Mouse (Mus musculus): ENCODE measurements around the gene Kcne1. TPM values are rescaled to one million over a fixed set of nuclear protein-coding genes. Genes with fewer than 3 reads are reported as not detected.

Kcne1 gene
- total and polyA plus RNA-seq, 3 experiments: 0.26 to 0.48 TPM; not detected in 1

- no peak for TF ChIP-seq JUN (IDR thresholded peaks at IDR 0.05; ENCODE audit: insufficient read depth, low read depth, low read length)
- TF ChIP-seq NRF1 (IDR thresholded peaks at IDR 0.05; ENCODE audit: low read depth, low read length): peak; percentile 99
- TF ChIP-seq MYC (IDR thresholded peaks at IDR 0.05; ENCODE audit: low read depth, low read length): peak; percentile 39; the same call in 1 of the 2 replicates
- TF ChIP-seq UBTF (IDR thresholded peaks at IDR 0.05; ENCODE audit: low read depth, low read length): no peak
- TF ChIP-seq NELFE (IDR thresholded peaks at IDR 0.05; ENCODE audit: low read depth, low read length): peak; percentile 90
- peak; percentile 77; the same call in 1 of the 2 replicates for TF ChIP-seq MAZ (IDR thresholded peaks at IDR 0.05; ENCODE audit: low read depth, low read length)
- peak; percentile 91 for TF ChIP-seq ELF1 (IDR thresholded peaks at IDR 0.05; ENCODE audit: low read depth, low read length)
- 0 out of 2 replicates have a peak, but pooled peaks have one; percentile 14 for TF ChIP-seq JUND (conservative IDR thresholded peaks at IDR 0.05; ENCODE audit: low read depth, low read length)
- TF ChIP-seq POLR2AphosphoS2 (IDR thresholded peaks at IDR 0.05; ENCODE audit: low read depth, low read length): 0 out of 2 replicates have a peak, but pooled peaks have one; percentile 59
These were observed 58.4 kb downstream of the Kcne1 start, which contains the start of gene Smim11 (continued) for GRCm38 (mm10) chr16:92300649-92301411.

Other genes starting within 250 kb of the Kcne1 start
- gene Kcne2, start 67.1 kb downstream of the Kcne1 start, total RNA-seq (2012; rRNA removed): not detected in 2 replicates
- gene Kcne2, start 67.1 kb downstream of the Kcne1 start, total RNA-seq (2014; rRNA removed): not detected in 2 replicates
- gene Kcne2, start 67.1 kb downstream of the Kcne1 start, polyA plus RNA-seq (2012; ENCODE audit: insufficient read length, low read depth): not detected in 2 replicates
- 85.8 and 121 TPM in 2 replicates for gene Smim11, start 58.2 kb downstream of the Kcne1 start, total RNA-seq (2012; rRNA removed)
- gene Smim11, start 58.2 kb downstream of the Kcne1 start, total RNA-seq (2014; rRNA removed): 93.0 and 97.4 TPM in 2 replicates
- gene Smim11, start 58.2 kb downstream of the Kcne1 start, polyA plus RNA-seq (2012; ENCODE audit: insufficient read length, low read depth): 125 and 127 TPM in 2 replicates
- not detected in 2 replicates for gene Fam243, start 38.0 kb downstream of the Kcne1 start, total RNA-seq (2012; rRNA removed)
- not detected in 2 replicates for gene Fam243, start 38.0 kb downstream of the Kcne1 start, total RNA-seq (2014; rRNA removed)
- gene Fam243, start 38.0 kb downstream of the Kcne1 start, polyA plus RNA-seq (2012; ENCODE audit: insufficient read length, low read depth): not detected in 2 replicates
- gene Rcan1, start 111.4 kb upstream of the Kcne1 start, total RNA-seq (2012; rRNA removed): 10.0 and 10.5 TPM in 2 replicates
- 15.3 and 15.5 TPM in 2 replicates for gene Rcan1, start 111.4 kb upstream of the Kcne1 start, total RNA-seq (2014; rRNA removed)
- 12.4 and 13.5 TPM in 2 replicates for gene Rcan1, start 111.4 kb upstream of the Kcne1 start, polyA plus RNA-seq (2012; ENCODE audit: insufficient read length, low read depth)
- 0.80 and 1.2 TPM in 2 replicates for gene Clic6, start 126.3 kb upstream of the Kcne1 start, total RNA-seq (2012; rRNA removed)
- gene Clic6, start 126.3 kb upstream of the Kcne1 start, total RNA-seq (2014; rRNA removed): 0.16 and 0.24 TPM in 2 replicates
- 0.08 TPM in 1 of 2 replicates, not detected in the other for gene Clic6, start 126.3 kb upstream of the Kcne1 start, polyA plus RNA-seq (2012; ENCODE audit: insufficient read length, low read depth)